Mouse (Mus musculus) gastrocnemius, postnatal 4 days (tissue): ENCODE data around the gene Arhgap21. TPM values are rescaled to one million over a fixed set of nuclear protein-coding genes. Genes with fewer than 3 reads are reported as not detected.
A peak's percentile ranks its signal among the peaks of the same experiment; 100 is the strongest.
"Not testable (repeated sequence)": the region's sequence is repeated elsewhere in the genome, so short reads cannot be mapped to it uniquely, and the experiment has no call there.

Experiments used
- DNase-seq, 2 experiments: peaks; one replicate each; pipeline ENCODE4 v3.0.0; 2021 to 2022; ENCODE audit warnings: low spot score in 2 of 2, mixed read lengths in 2 of 2
- total RNA-seq, 2 experiments: library from RNA; stranded (reverse); gene quantifications; 2 replicates each; pipeline ENCODE4 v1.2.3; 2021

Arhgap21 gene
- total RNA-seq, 2 experiments from 2014 or later: 87.5 to 91.7 TPM

- no peak for DNase-seq
Measured at GRCm38 (mm10) chr2:20942434-20943198, 26.1 kb downstream of the Arhgap21 start.

GRCm38 (mm10) chr2:20941105-20941504 lies 27.6 kb downstream of the Arhgap21 start:
- DNase-seq: no peak

- DNase-seq: peak in 1 of 2 experiments; percentile 41
Measured at GRCm38 (mm10) chr2:20939367-20939766, 29.3 kb downstream of the Arhgap21 start.

GRCm38 (mm10) chr2:20936609-20937221 lies 32.0 kb downstream of the Arhgap21 start:
- DNase-seq: no peak

GRCm38 (mm10) chr2:20934406-20934805 lies 34.3 kb downstream of the Arhgap21 start:
- no peak for DNase-seq

- DNase-seq: no peak
Measured at GRCm38 (mm10) chr2:20932748-20933313, 35.9 kb downstream of the Arhgap21 start.

- not testable (repeated sequence) for DNase-seq
Measured at GRCm38 (mm10) chr2:20931761-20932160, 36.9 kb downstream of the Arhgap21 start.

- DNase-seq: no peak
Measured at GRCm38 (mm10) chr2:20928454-20928853, 40.2 kb downstream of the Arhgap21 start.

- DNase-seq: no peak
Measured at GRCm38 (mm10) chr2:20924938-20925337, 43.7 kb downstream of the Arhgap21 start.

GRCm38 (mm10) chr2:20922366-20922765 lies 46.3 kb downstream of the Arhgap21 start:
- no peak for DNase-seq

- DNase-seq: no peak
Measured at GRCm38 (mm10) chr2:20921558-20921957, 47.1 kb downstream of the Arhgap21 start.

- no peak for DNase-seq
Measured at GRCm38 (mm10) chr2:20921021-20921420, 47.7 kb downstream of the Arhgap21 start.

- DNase-seq: no peak
Measured at GRCm38 (mm10) chr2:20914531-20915320, 54.0 kb downstream of the Arhgap21 start.

GRCm38 (mm10) chr2:20913019-20913415 lies 55.7 kb downstream of the Arhgap21 start:
- no peak for DNase-seq

GRCm38 (mm10) chr2:20912348-20913018 lies 56.2 kb downstream of the Arhgap21 start:
- no peak for DNase-seq

GRCm38 (mm10) chr2:20910446-20910845 lies 58.2 kb downstream of the Arhgap21 start:
- DNase-seq: no peak

GRCm38 (mm10) chr2:20909404-20909803 lies 59.3 kb downstream of the Arhgap21 start:
- DNase-seq: no peak

- DNase-seq: no peak
Measured at GRCm38 (mm10) chr2:20907291-20907690, 61.4 kb downstream of the Arhgap21 start.

- DNase-seq: no peak
Measured at GRCm38 (mm10) chr2:20905411-20905810, 63.3 kb downstream of the Arhgap21 start.

- DNase-seq: no peak
Measured at GRCm38 (mm10) chr2:20902981-20903645, 65.6 kb downstream of the Arhgap21 start.
